Mouse (Mus musculus): ENCODE data around the gene Nnat.

Gene Nnat

GRCm38 (mm10) chr2:157559858-157560257 lies at the start of gene Nnat:
Nnat (plus strand) TSS chr2:157560078.
- peak; percentile 83 for DNase-seq

GRCm38 (mm10) chr2:157512859-157513258 lies 47.0 kb upstream of the Nnat start:
- DNase-seq: no peak

- DNase-seq: no peak
These were observed 46.1 kb upstream of the Nnat start for GRCm38 (mm10) chr2:157513737-157514208.

- no peak for DNase-seq
These were observed 45.5 kb upstream of the Nnat start for GRCm38 (mm10) chr2:157514353-157514752.

- DNase-seq: no peak
These were observed 42.4 kb upstream of the Nnat start for GRCm38 (mm10) chr2:157517526-157517925.

- no peak for DNase-seq
These were observed 41.4 kb upstream of the Nnat start for GRCm38 (mm10) chr2:157518451-157518850.

- DNase-seq: no peak
These were observed 40.4 kb upstream of the Nnat start for GRCm38 (mm10) chr2:157519452-157519851.

GRCm38 (mm10) chr2:157520496-157520895 lies 39.4 kb upstream of the Nnat start:
- peak; percentile 44 to 52 for DNase-seq

GRCm38 (mm10) chr2:157522556-157522955 lies 37.3 kb upstream of the Nnat start:
- DNase-seq: no peak

- DNase-seq: no peak
These were observed 29.6 kb upstream of the Nnat start for GRCm38 (mm10) chr2:157530056-157530955.

GRCm38 (mm10) chr2:157531681-157532426 lies 28.0 kb upstream of the Nnat start:
- DNase-seq: no peak

- no peak for DNase-seq
These were observed 25.7 kb upstream of the Nnat start for GRCm38 (mm10) chr2:157534163-157534562.

GRCm38 (mm10) chr2:157536476-157537081 lies 23.3 kb upstream of the Nnat start:
- peak; percentile 48 to 57 for DNase-seq

GRCm38 (mm10) chr2:157537118-157537517 lies 22.8 kb upstream of the Nnat start:
- no peak for DNase-seq

- DNase-seq: peak; percentile 46 to 55
These were observed 19.6 kb upstream of the Nnat start for GRCm38 (mm10) chr2:157540073-157540952.

- DNase-seq: no peak
These were observed 18.8 kb upstream of the Nnat start for GRCm38 (mm10) chr2:157540953-157541569.

GRCm38 (mm10) chr2:157541631-157542030 lies 18.2 kb upstream of the Nnat start:
- DNase-seq: no peak

GRCm38 (mm10) chr2:157542415-157542814 lies 17.5 kb upstream of the Nnat start:
- DNase-seq: no peak

GRCm38 (mm10) chr2:157544333-157544888 lies 15.5 kb upstream of the Nnat start:
- DNase-seq: no peak

- no peak for DNase-seq
These were observed 13.2 kb upstream of the Nnat start for GRCm38 (mm10) chr2:157546686-157547085.

- no peak for DNase-seq
These were observed 9.6 kb upstream of the Nnat start for GRCm38 (mm10) chr2:157550292-157550691.

All from cerebellum, postnatal 14 days (tissue).